Mouse (Mus musculus) liver, embryonic 14.5 days (tissue): Measurements from ENCODE around the gene Lrrc3b.

Experiments
- CTCF ChIP-seq: IDR thresholded peaks from 2 replicates; pipeline ENCODE4 v1.5.1; 2016; ENCODE audit warnings: antibody characterized with exemption, low read depth, control low read depth
- EP300 ChIP-seq: IDR thresholded peaks from 2 replicates; pipeline ENCODE4 v1.6.1; 2016; ENCODE audit warnings: antibody characterized with exemption, low read depth

DNA sequence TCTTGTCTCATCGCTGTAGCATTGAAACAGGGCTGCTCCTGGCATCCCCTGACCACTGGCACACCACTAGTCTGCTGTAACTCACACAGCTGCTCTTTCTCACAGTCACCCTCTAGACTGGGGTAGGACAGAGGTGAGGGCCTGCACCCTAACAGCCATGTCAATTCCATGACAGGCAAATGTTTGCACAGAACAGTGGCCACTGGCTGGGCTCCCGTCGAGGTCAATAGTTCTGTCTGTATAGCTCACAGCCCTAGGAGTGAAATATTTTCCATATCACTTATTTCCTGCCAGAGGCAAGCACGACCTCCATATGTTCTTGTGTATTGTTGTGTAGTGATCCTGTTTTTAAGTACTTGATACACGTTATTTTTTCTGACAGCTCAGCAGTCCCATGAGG lies 54.3 kb downstream of the Lrrc3b start:
- TF ChIP-seq CTCF: no peak
- no peak for TF ChIP-seq EP300
